Mouse (Mus musculus) cerebellum, adult 2 months (tissue): ENCODE data around the gene Gkap1. TPM values are rescaled to one million over a fixed set of nuclear protein-coding genes. Genes with fewer than 3 reads are reported as not detected.

Source experiments
- DNase-seq, 2 experiments: peaks; one replicate each; pipeline ENCODE4 v3.0.0; 2021
- H3K27ac ChIP-seq: fragments of 200-500 bp; 2 replicates; pipeline ENCODE4 v1.5.1; 2012; ENCODE audit warnings: low read length, control low read depth, inconsistent platforms; ENCODE audit not compliant: insufficient read depth
- H3K27me3 ChIP-seq: fragments of 200-500 bp; 2 replicates; pipeline ENCODE4 v1.6.1; 2012; ENCODE audit warnings: inconsistent platforms, mild to moderate bottlenecking, low read length, moderate library complexity; ENCODE audit not compliant: control insufficient read depth, insufficient read depth
- H3K4me1 ChIP-seq: fragments of 200-500 bp; 2 replicates; pipeline ENCODE4 v1.6.1; 2011; ENCODE audit warnings: low read length; ENCODE audit not compliant: control insufficient read depth, insufficient read depth
- H3K4me3 ChIP-seq: fragments of 200-500 bp; replicated peaks from 2 replicates; pipeline ENCODE3; 2011; ENCODE audit warnings: mild to moderate bottlenecking, low read depth, low read length, control low read depth; ENCODE audit not compliant: insufficient read depth
- CTCF ChIP-seq: fragments of 200-500 bp; IDR thresholded peaks from 2 replicates; pipeline ENCODE4 v1.5.1; 2011; ENCODE audit warnings: low read depth, mild to moderate bottlenecking, control low read depth, low read length, moderate library complexity, borderline replicate concordance; ENCODE audit not compliant: insufficient read depth
- POLR2A ChIP-seq: fragments of 200-500 bp; IDR thresholded peaks from 2 replicates; pipeline ENCODE4 v1.6.1; 2011; ENCODE audit warnings: low read length, control low read depth, borderline replicate concordance; ENCODE audit not compliant: insufficient read depth
- WGBS: fragments of 180-500 bp; shearing (Covaris S2); methylation state at CpG from one replicate; pipeline ENCODE4 v1.1.7; 2018; 5-methylcytosine and 5-hydroxymethylcytosine counted together
- polyA plus RNA-seq: library from polyadenylated mRNA; depleted of rRNA; stranded (reverse); fragments of >200 nt; gene quantifications from 2 replicates; pipeline ENCODE4 v1.2.3, GENCODE M21; 2012

The Gkap1 gene
- polyA plus RNA-seq, 1 experiment = 30.0 TPM

- TF ChIP-seq POLR2A = no peak
- TF ChIP-seq CTCF = no peak
- DNase-seq = no peak
- Histone ChIP-seq H3K4me1 (no peaks in the 10 kb centered on the region), H3K27ac (no peak overlapping the region), H3K27me3 (no peaks in the 10 kb centered on the region), H3K4me3 (no peak overlapping the region)
- WGBS = 74% methylated on average over 4 of the region's 4 CpGs
Observed at GRCm38 (mm10) chr13:58281936-58282335, 6.4 kb upstream of the Gkap1 start.

GRCm38 (mm10) chr13:58280528-58280927, 5.0 kb upstream of the Gkap1 start:
- no peak for TF ChIP-seq CTCF
- TF ChIP-seq POLR2A = no peak
- Histone ChIP-seq H3K4me3 (no peak overlapping the region), H3K27ac (no peak overlapping the region), H3K27me3 (no peaks in the 10 kb centered on the region), H3K4me1 (no peaks in the 10 kb centered on the region)
- DNase-seq = no peak
- WGBS = 91% methylated on average over 3 of the region's 3 CpGs

DNA sequence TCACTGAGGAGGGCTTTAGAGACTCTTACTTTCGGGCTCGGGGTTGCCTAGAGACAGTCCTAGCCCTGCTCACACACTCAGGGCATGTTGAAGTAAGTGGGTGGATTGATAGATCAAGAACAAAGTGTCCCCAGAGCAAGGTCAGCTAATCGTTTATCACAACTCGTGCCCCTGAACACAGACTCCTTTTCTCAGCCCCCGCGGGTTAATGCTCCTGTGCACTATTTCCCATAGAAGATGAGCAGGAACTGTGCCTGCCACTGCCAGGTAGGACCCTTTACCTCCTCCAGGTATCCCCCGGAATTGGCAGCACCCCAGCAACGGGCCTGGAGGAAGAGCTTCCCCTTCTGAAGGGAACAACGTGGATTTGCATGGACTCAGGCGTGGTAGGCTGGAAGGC, 757 bp upstream of the Gkap1 start:
- H3K4me3 ChIP-seq = no peak overlapping the region
- no peak for DNase-seq
- no peaks in the 10 kb centered on the region for H3K27me3 ChIP-seq
- 89% methylated on average over 10 of the region's 10 CpGs for WGBS
- no peaks in the 10 kb centered on the region for H3K4me1 ChIP-seq
- H3K27ac ChIP-seq = no peak overlapping the region
- TF ChIP-seq CTCF (no peak), POLR2A (no peak)

DNA sequence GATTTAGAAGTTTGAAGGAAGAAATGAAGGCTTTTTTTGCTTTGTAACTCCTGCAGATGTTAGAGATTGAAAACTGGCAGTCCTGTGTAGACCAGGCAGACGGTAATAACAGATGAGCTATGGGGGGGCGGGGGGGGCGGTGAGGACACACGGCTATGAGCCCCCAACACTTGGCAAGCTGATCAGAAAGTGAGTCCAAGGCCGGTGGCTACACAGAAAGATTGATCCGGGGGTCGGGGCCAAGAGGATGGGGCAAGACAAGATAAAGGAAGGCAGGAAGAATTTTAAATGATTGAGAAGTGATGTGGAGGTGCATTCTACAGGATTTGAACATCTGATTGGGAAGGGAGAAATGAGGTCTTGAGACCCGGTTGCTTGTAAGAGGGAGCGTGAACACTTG, 423 bp downstream of the Gkap1 start:
- H3K4me3 ChIP-seq = peak overlapping the region; percentile 65
- TF ChIP-seq CTCF (no peak), POLR2A (no peak)
- H3K27me3 ChIP-seq = no peaks in the 10 kb centered on the region
- H3K27ac ChIP-seq = no peak overlapping the region
- WGBS = 28% methylated on average over 8 of the region's 9 CpGs
- H3K4me1 ChIP-seq = no peaks in the 10 kb centered on the region
- no peak for DNase-seq

DNA sequence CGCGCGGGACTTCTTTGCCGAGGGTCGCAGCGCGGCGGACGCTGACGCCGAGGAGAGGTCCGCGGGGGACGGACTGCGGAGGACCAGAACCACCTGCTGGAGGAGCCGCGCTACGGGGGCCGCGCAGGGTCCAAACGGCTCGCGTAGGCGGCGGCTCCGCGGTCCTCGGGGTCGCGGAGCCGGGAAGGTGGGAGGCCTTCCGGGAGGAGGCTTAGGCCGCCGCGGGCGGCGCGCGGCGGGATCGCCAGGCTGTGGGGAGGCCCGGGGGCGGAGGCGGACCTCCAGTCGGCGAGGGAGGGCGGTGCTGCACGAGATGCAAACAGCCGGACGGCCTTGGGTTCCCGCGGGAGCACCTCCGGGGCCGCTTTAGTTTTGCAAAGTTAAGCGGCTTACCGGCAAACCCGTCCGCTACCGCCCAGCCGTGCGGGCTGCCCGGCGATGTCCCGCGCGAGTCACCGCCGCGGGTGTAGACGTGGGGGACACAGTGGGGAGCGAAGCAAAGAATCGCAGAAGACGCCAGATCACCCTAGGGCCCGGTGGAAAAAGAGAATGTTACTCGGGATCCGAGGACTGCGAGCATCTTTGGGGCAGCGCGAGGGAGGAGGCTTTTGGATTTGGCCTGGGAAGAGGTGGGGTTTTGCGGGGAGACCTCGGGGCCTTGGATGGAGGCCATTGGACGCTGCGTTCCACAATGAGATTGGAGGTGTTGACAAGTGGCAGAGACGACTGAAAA, 1.1 kb downstream of the Gkap1 start:
- no peaks in the 10 kb centered on the region for H3K27me3 ChIP-seq
- TF ChIP-seq CTCF (no peak), POLR2A (0 out of 2 replicates have a peak, but pooled peaks have one; percentile 19)
- no peaks in the 10 kb centered on the region for H3K4me1 ChIP-seq
- peak; percentile 67 to 70 for DNase-seq
- H3K27ac ChIP-seq = no peak overlapping the region
- H3K4me3 ChIP-seq = peak overlapping the region; percentile 65
- under 1% methylated on average over 80 of the region's 84 CpGs for WGBS

GRCm38 (mm10) chr13:58273411-58274258, 1.9 kb downstream of the Gkap1 start:
- Histone ChIP-seq H3K4me1 (no peaks in the 10 kb centered on the region), H3K4me3 (peak overlapping the region; percentile 65), H3K27me3 (no peaks in the 10 kb centered on the region), H3K27ac (no peak overlapping the region)
- TF ChIP-seq CTCF (no peak), POLR2A (no peak)
- peak in 1 of 2 experiments; percentile 33 for DNase-seq
- WGBS = 1% methylated on average over 110 of the region's 115 CpGs

DNA sequence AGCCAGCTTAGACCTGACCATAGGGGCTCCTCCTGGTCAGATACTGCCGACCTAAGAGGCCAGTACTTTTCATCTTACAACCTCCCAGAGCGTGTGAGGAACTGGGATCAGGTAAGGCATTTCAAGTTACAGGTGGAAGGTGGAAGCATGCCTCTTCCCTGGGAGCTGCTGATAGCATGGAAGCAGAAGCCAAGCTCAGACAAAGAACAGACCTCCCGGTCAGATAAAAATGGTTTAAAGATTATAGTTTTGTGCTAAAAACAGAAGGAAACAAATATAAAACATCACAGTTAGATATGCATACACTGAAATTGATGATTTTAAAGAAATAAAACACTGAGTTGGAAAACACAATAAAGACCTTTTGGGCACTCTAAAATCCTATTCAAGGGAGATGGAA, 8.6 kb downstream of the Gkap1 start:
- no peak overlapping the region for H3K27ac ChIP-seq
- TF ChIP-seq CTCF (no peak), POLR2A (no peak)
- H3K4me1 ChIP-seq = no peaks in the 10 kb centered on the region
- H3K27me3 ChIP-seq = no peaks in the 10 kb centered on the region
- WGBS = 86% methylated on average over 3 of the region's 3 CpGs
- no peak for DNase-seq
- H3K4me3 ChIP-seq = no peak overlapping the region

DNA sequence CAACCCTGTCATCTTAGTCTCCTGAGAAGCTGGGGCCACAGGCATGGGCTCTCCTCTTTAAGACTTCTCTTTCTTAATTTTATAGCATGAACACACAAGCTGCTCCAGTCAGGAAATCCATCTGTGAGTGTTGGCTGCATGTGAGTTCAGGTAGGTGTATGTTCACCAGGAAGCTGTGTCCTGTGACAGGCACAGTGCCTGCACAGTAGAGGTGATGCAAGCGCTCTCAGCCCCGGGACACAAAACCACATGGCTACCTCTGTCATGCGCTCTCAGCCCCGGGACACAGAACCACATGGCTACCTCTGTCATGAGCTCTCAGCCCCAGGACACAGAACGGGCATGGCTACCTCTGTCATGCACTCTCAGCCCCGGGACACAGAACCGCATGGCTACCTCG, 12.0 kb downstream of the Gkap1 start:
- Histone ChIP-seq H3K27me3 (no peaks in the 10 kb centered on the region), H3K27ac (no peak overlapping the region), H3K4me3 (no peak overlapping the region), H3K4me1 (no peaks in the 10 kb centered on the region)
- TF ChIP-seq CTCF (no peak), POLR2A (no peak)
- DNase-seq = no peak
- WGBS = 88% methylated on average over 8 of the region's 8 CpGs
